Mouse (Mus musculus) liver, embryonic 16.5 days (tissue): ENCODE results near the gene Tsga10. TPM values are rescaled to one million over a fixed set of nuclear protein-coding genes. Genes with fewer than 3 reads are reported as not detected.
"Not testable (repeated sequence)": the region's sequence is repeated elsewhere in the genome, so short reads cannot be mapped to it uniquely, and the experiment has no call there.

Source experiments
- ATAC-seq: fragments of 200-750 bp; cut with Nextera tagmentation; 2 replicates; pipeline ENCODE4 v1.8.0; 2017; ENCODE audit warnings: low read depth, mild to moderate bottlenecking, moderate number of reproducible peaks, moderate library complexity
- H3K27ac ChIP-seq: fragments of 300-500 bp; sonication (generic); 2 replicates; pipeline ENCODE4 v1.5.1; 2014; ENCODE audit warnings: mild to moderate bottlenecking, low read length
- H3K27me3 ChIP-seq: fragments of 300-500 bp; sonication (generic); 2 replicates; pipeline ENCODE4 v1.6.1; 2014; ENCODE audit warnings: low read depth, low read length, mixed read lengths; ENCODE audit not compliant: control insufficient read depth, insufficient read depth
- H3K36me3 ChIP-seq: fragments of 300-500 bp; sonication (generic); 2 replicates; pipeline ENCODE4 v1.6.1; 2014; ENCODE audit warnings: mild to moderate bottlenecking; ENCODE audit not compliant: control insufficient read depth, insufficient read depth
- H3K4me1 ChIP-seq: fragments of 300-500 bp; sonication (generic); 2 replicates; pipeline ENCODE4 v1.6.1; 2014; ENCODE audit warnings: low read depth, low read length, mixed read lengths; ENCODE audit not compliant: control insufficient read depth
- H3K4me2 ChIP-seq: fragments of 300-500 bp; sonication (generic); 2 replicates; pipeline ENCODE4 v1.6.1; 2014; ENCODE audit warnings: low read depth, low read length, mixed read lengths
- H3K4me3 ChIP-seq: fragments of 300-500 bp; sonication (generic); 2 replicates; pipeline ENCODE4 v1.5.1; 2014; ENCODE audit warnings: low read depth, mild to moderate bottlenecking, low read length
- H3K9ac ChIP-seq: fragments of 300-500 bp; sonication (generic); 2 replicates; pipeline ENCODE4 v1.6.1; 2014; ENCODE audit warnings: low read depth, low read length
- H3K9me3 ChIP-seq: fragments of 300-500 bp; sonication (generic); replicated peaks from 2 replicates; pipeline ENCODE4 v1.6.1; 2016; ENCODE audit warnings: low read length; ENCODE audit not compliant: control insufficient read depth
- WGBS: fragments of 180-500 bp; shearing (Covaris S2); extraction: QIAGEN DNeasy Blood & Tissue Kit; methylation state at CpG from one replicate; pipeline ENCODE4 v1.1.7; 2014; ENCODE audit not compliant: insufficient replicate concordance; 5-methylcytosine and 5-hydroxymethylcytosine counted together
- polyA plus RNA-seq: library from polyadenylated mRNA; unstranded; fragments of >200 nt; fragmentation: Nextera tagmentation; extraction: Ambion mirVana; gene quantifications from 2 replicates; pipeline ENCODE4 v1.2.1, GENCODE M21; 2015

Tsga10 gene
- polyA plus RNA-seq, 1 experiment from 2014 or later = 1.1 TPM

- peak overlapping the region; percentile 70 for H3K4me2 ChIP-seq
- peaks cover 33% of the 10 kb centered on the region for H3K27me3 ChIP-seq
- 7% methylated on average over 49 of the region's 49 CpGs for WGBS
- H3K4me3 ChIP-seq = peak overlapping the region; percentile 55
- ATAC-seq = no peak
- no peak overlapping the region for H3K27ac ChIP-seq
- H3K4me1 ChIP-seq = no peaks in the 10 kb centered on the region; the same call in 1 of the 2 replicates
- no peak overlapping the region for H3K9ac ChIP-seq
- no peaks in the 10 kb centered on the region for H3K9me3 ChIP-seq
- no peaks in the 10 kb centered on the region for H3K36me3 ChIP-seq
Observed at GRCm38 (mm10) chr1:37719030-37719723, 147.1 kb downstream of the Tsga10 start.

- Histone ChIP-seq H3K9ac (no peak overlapping the region), H3K4me2 (no peak overlapping the region), H3K36me3 (no peaks in the 10 kb centered on the region), H3K4me3 (no peak overlapping the region), H3K4me1 (no peaks in the 10 kb centered on the region; the same call in 1 of the 2 replicates), H3K27ac (no peak overlapping the region), H3K9me3 (no peaks in the 10 kb centered on the region), H3K27me3 (peaks cover 33% of the 10 kb centered on the region)
- 44% methylated on average over 7 of the region's 7 CpGs for WGBS
- no peak for ATAC-seq
Observed at GRCm38 (mm10) chr1:37718516-37718915, 147.7 kb downstream of the Tsga10 start.

- no peaks in the 10 kb centered on the region for H3K9me3 ChIP-seq
- no peak overlapping the region for H3K4me2 ChIP-seq
- ATAC-seq = no peak
- no peaks in the 10 kb centered on the region for H3K36me3 ChIP-seq
- peaks cover 33% of the 10 kb centered on the region for H3K27me3 ChIP-seq
- H3K9ac ChIP-seq = no peak overlapping the region
- 48% methylated on average over 14 of the region's 14 CpGs for WGBS
- H3K27ac ChIP-seq = no peak overlapping the region
- no peak overlapping the region for H3K4me3 ChIP-seq
- no peaks in the 10 kb centered on the region; the same call in 1 of the 2 replicates for H3K4me1 ChIP-seq
Observed at GRCm38 (mm10) chr1:37717415-37718195, 148.6 kb downstream of the Tsga10 start.

DNA sequence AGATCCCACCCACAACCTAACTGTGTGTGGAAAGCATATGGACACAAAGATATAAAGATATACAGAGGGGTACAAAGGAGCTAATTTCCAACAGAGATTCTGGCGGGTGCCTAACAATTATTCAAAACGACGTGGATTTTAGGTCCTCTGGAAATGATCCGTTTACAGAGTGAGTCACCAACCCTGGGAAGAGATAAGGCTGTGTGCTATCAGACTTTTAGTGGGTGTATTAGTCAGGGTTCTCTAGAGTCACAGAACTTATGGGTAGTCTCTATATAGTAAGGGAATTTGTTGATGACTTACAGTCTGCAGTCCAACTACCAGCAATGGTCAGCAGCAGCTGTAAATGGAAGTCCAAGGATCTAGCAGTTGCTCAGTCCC is 153.9 kb downstream of the Tsga10 start:
- 20% methylated on average over 4 of the region's 4 CpGs for WGBS
- H3K9me3 ChIP-seq = not testable (repeated sequence)

GRCm38 (mm10) chr1:37711596-37712356 is 154.5 kb downstream of the Tsga10 start:
- 66% methylated on average over 10 of the region's 10 CpGs for WGBS
- Histone ChIP-seq H3K4me2 (no peak overlapping the region), H3K4me1 (no peaks in the 10 kb centered on the region), H3K9me3 (no peaks in the 10 kb centered on the region), H3K27me3 (no peaks in the 10 kb centered on the region), H3K9ac (no peak overlapping the region), H3K4me3 (no peak overlapping the region), H3K27ac (no peak overlapping the region), H3K36me3 (no peaks in the 10 kb centered on the region)
- ATAC-seq = no peak

More for the DNA sequence above, 153.9 kb downstream of the Tsga10 start:
- H3K4me2 ChIP-seq, ATAC-seq, H3K9ac ChIP-seq, H3K27ac ChIP-seq, H3K4me1 ChIP-seq, H3K27me3 ChIP-seq, H3K36me3 ChIP-seq, H3K4me3 ChIP-seq: not testable (repeated sequence)

GRCm38 (mm10) chr1:37711082-37711481 is 155.1 kb downstream of the Tsga10 start:
- Histone ChIP-seq H3K4me2 (no peak overlapping the region), H3K36me3 (no peaks in the 10 kb centered on the region), H3K4me3 (no peak overlapping the region), H3K27me3 (no peaks in the 10 kb centered on the region), H3K9ac (no peak overlapping the region), H3K27ac (no peak overlapping the region), H3K9me3 (no peaks in the 10 kb centered on the region), H3K4me1 (no peaks in the 10 kb centered on the region)
- no peak for ATAC-seq
- 61% methylated on average over 5 of the region's 5 CpGs for WGBS

DNA sequence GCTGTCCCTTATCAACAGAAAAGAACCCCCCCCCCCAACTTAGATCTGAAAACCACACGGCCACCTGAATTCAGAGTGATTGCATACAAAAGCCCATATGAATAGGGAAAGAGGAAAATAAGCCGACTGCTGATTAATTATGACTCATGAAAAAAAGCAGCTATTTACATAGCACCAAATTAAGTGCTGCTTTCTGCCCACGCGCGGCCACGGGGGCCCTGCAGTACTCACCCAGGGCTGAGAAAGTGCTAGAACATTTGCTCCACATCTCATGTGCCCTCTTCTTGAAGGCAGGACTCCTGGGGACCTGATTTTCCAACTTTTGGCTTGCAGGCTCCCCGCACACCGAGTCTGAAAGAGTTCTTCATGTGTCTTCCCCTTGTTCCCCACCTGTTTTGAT is 156.5 kb downstream of the Tsga10 start:
- H3K27ac ChIP-seq = no peak overlapping the region
- peaks cover 2% of the 10 kb centered on the region; the same call in 1 of the 2 replicates for H3K9me3 ChIP-seq
- no peak overlapping the region for H3K9ac ChIP-seq
- no peaks in the 10 kb centered on the region for H3K27me3 ChIP-seq
- ATAC-seq = no peak
- H3K4me3 ChIP-seq = no peak overlapping the region
- no peaks in the 10 kb centered on the region for H3K4me1 ChIP-seq
- no peaks in the 10 kb centered on the region for H3K36me3 ChIP-seq
- H3K4me2 ChIP-seq = no peak overlapping the region
- 62% methylated on average over 8 of the region's 8 CpGs for WGBS

DNA sequence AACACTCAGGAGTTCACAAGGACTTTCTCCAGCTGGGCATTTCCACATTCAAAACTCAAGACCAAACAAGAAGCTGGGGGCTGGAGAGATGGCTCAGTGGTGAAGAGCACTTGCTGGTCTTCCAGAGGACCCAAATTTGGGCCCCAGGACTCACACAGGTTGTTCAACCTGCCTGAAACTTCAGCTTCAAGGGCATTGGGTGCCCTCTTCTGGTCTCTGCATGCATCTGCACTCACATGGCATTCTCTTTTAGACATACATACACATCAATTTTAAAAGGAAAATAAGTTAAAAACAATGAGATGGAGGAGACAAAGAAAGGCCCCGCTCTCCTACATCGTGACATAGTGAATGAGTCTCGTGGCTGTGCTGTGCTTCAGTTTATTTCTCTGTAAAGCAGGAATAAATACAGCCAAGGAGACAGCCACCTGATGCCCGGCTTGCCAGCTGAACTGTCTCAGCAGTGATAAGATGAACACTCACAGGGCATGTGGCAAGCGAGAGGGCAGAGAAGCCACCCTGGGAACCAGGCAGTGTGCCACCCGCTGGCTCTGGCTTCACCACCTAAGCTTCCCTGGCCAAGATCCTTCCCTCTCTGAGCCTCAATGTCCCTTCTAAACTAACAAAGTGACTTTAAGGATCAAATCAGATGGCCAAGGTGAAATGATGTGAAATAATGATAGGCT is 157.8 kb downstream of the Tsga10 start:
- no peak for ATAC-seq
- no peaks in the 10 kb centered on the region for H3K4me1 ChIP-seq
- WGBS = 70% methylated on average over 6 of the region's 6 CpGs
- no peak overlapping the region for H3K4me2 ChIP-seq
- H3K27ac ChIP-seq = no peak overlapping the region
- no peak overlapping the region for H3K9ac ChIP-seq
- H3K9me3 ChIP-seq = peaks cover 2% of the 10 kb centered on the region; the same call in 1 of the 2 replicates
- H3K36me3 ChIP-seq = no peaks in the 10 kb centered on the region
- no peak overlapping the region for H3K4me3 ChIP-seq
- no peaks in the 10 kb centered on the region for H3K27me3 ChIP-seq
